Mouse (Mus musculus) CH12.LX (cell line): ENCODE data around the gene Gm8439. TPM values are rescaled to one million over a fixed set of nuclear protein-coding genes. Genes with fewer than 3 reads are reported as not detected.

Source experiments
- DNase-seq: peaks from one replicate; pipeline ENCODE4 v3.0.0-alpha.2; 2013; ENCODE audit errors: extremely low read depth
- H3K27ac ChIP-seq: 2 replicates; pipeline ENCODE4 v1.5.1; 2012; ENCODE audit warnings: low read depth, mild to moderate bottlenecking, control low read depth, moderate library complexity; ENCODE audit not compliant: insufficient read depth
- H3K27me3 ChIP-seq: replicated peaks from 2 replicates; pipeline ENCODE3; 2012; ENCODE audit warnings: inconsistent platforms
- H3K36me3 ChIP-seq, 2 experiments: replicated peaks in 1 of 2; 2 replicates each; pipeline versions ENCODE3 to v1.6.1; 2012; ENCODE audit warnings: inconsistent platforms in 1 of 2, low read length in 1 of 2, mild to moderate bottlenecking in 1 of 2, mixed read lengths in 1 of 2, moderate library complexity in 1 of 2; ENCODE audit not compliant: control insufficient read depth in 1 of 2, insufficient read depth in 1 of 2
- H3K4me1 ChIP-seq, 2 experiments: 2 replicates each; pipeline ENCODE4 v1.6.1; 2012; ENCODE audit warnings: inconsistent platforms in 1 of 2, moderate library complexity in 1 of 2; ENCODE audit not compliant: insufficient read depth in 2 of 2, control insufficient read depth in 1 of 2
- H3K4me2 ChIP-seq: 2 replicates; pipeline ENCODE4 v1.6.1; 2012; ENCODE audit warnings: low read depth, mild to moderate bottlenecking, control low read depth; ENCODE audit not compliant: poor library complexity, insufficient read depth, severe bottlenecking
- H3K4me3 ChIP-seq, 3 experiments: fragments of 150-350 bp in 1 of 3; sonication (generic) in 1 of 3; replicated peaks in 1 of 3; 2 replicates each; pipeline versions ENCODE3 to v1.5.1; 2011 to 2012; ENCODE audit warnings: low read depth in 2 of 3, low read length in 2 of 3, mild to moderate bottlenecking in 2 of 3, moderate library complexity in 2 of 3, control low read depth in 1 of 3, improper control_type of control experiment in 1 of 3, inconsistent platforms in 1 of 3, mixed read lengths in 1 of 3; ENCODE audit not compliant: poor library complexity in 1 of 3
- H3K79me2 ChIP-seq: replicated peaks from 2 replicates; pipeline ENCODE4 v1.6.1; 2012; ENCODE audit warnings: mild to moderate bottlenecking, moderate library complexity; ENCODE audit not compliant: control insufficient read depth, poor library complexity, insufficient read depth, severe bottlenecking; ENCODE audit errors: extremely low read depth
- H3K9ac ChIP-seq: 2 replicates; pipeline ENCODE4 v1.6.1; 2012; ENCODE audit warnings: low read depth, mild to moderate bottlenecking, control low read depth, moderate library complexity; ENCODE audit not compliant: insufficient read depth
- H3K9me3 ChIP-seq: replicated peaks from 2 replicates; pipeline ENCODE3; 2012; ENCODE audit warnings: low read length, inconsistent platforms, mixed read lengths
- BHLHE40 ChIP-seq: IDR thresholded peaks from 2 replicates; pipeline ENCODE4 v1.6.1; 2011; ENCODE audit warnings: mild to moderate bottlenecking, low read depth, low read length, improper control_type of control experiment
- CHD1 ChIP-seq: IDR thresholded peaks from 2 replicates; pipeline ENCODE4 v1.6.1; 2012; ENCODE audit warnings: low read depth, low read length, improper control_type of control experiment, inconsistent platforms
- CHD2 ChIP-seq: IDR thresholded peaks from 2 replicates; pipeline ENCODE4 v1.6.1; 2011; ENCODE audit warnings: low read length, improper control_type of control experiment
- CTCF ChIP-seq, 2 experiments: IDR thresholded peaks in 1 of 2; conservative IDR thresholded peaks in 1 of 2; 2 replicates each; pipeline ENCODE4 v1.5.1; 2011 to 2012; ENCODE audit warnings: low read depth in 2 of 2, low read length in 2 of 2, improper control_type of control experiment in 1 of 2, inconsistent platforms in 1 of 2, mild to moderate bottlenecking in 1 of 2, moderate library complexity in 1 of 2
- ELF1 ChIP-seq: IDR thresholded peaks from 2 replicates; pipeline ENCODE4 v1.6.1; 2014; ENCODE audit warnings: low read depth, mild to moderate bottlenecking, inconsistent platforms, low read length, improper control_type of control experiment
- EP300 ChIP-seq: IDR thresholded peaks from 2 replicates; pipeline ENCODE4 v1.6.1; 2011; ENCODE audit warnings: low read length, improper control_type of control experiment
- ETS1 ChIP-seq: conservative IDR thresholded peaks from 2 replicates; pipeline ENCODE4 v1.6.1; 2012; ENCODE audit warnings: low read depth, mild to moderate bottlenecking, inconsistent platforms, low read length, improper control_type of control experiment, moderate library complexity
- HCFC1 ChIP-seq: IDR thresholded peaks from 2 replicates; pipeline ENCODE4 v1.6.1; 2012; ENCODE audit warnings: low read depth, mild to moderate bottlenecking, inconsistent platforms, low read length, improper control_type of control experiment
- JUN ChIP-seq: IDR thresholded peaks from 2 replicates; pipeline ENCODE4 v1.6.1; 2011; ENCODE audit warnings: low read depth, mild to moderate bottlenecking, low read length, improper control_type of control experiment, moderate library complexity; ENCODE audit not compliant: insufficient read depth
- JUND ChIP-seq: conservative IDR thresholded peaks from 2 replicates; pipeline ENCODE4 v1.6.1; 2011; ENCODE audit warnings: low read depth, low read length, improper control_type of control experiment
- KAT2A ChIP-seq: IDR thresholded peaks from 2 replicates; pipeline ENCODE4 v1.6.1; 2012; ENCODE audit warnings: low read length, improper control_type of control experiment, inconsistent platforms; ENCODE audit not compliant: insufficient replicate concordance
- MAFK ChIP-seq: IDR thresholded peaks from 2 replicates; pipeline ENCODE4 v1.6.1; 2011; ENCODE audit warnings: low read length, improper control_type of control experiment; ENCODE audit not compliant: insufficient replicate concordance
- MEF2A ChIP-seq: IDR thresholded peaks from 2 replicates; pipeline ENCODE4 v1.6.1; 2014; ENCODE audit warnings: low read depth, mild to moderate bottlenecking, inconsistent platforms, low read length, improper control_type of control experiment, borderline replicate concordance
- MXI1 ChIP-seq: IDR thresholded peaks from 2 replicates; pipeline ENCODE4 v1.6.1; 2011; ENCODE audit warnings: mild to moderate bottlenecking, low read depth, low read length, improper control_type of control experiment
- MYC ChIP-seq: IDR thresholded peaks from 2 replicates; pipeline ENCODE4 v1.6.1; 2011; ENCODE audit warnings: low read depth, mild to moderate bottlenecking, improper control_type of control experiment, low read length
- PAX5 ChIP-seq: IDR thresholded peaks from 2 replicates; pipeline ENCODE4 v1.6.1; 2012; ENCODE audit warnings: low read length, inconsistent platforms, mixed read lengths
- POLR2A ChIP-seq: IDR thresholded peaks from 2 replicates; pipeline ENCODE4 v1.6.1; 2011; ENCODE audit warnings: low read depth, mild to moderate bottlenecking, improper control_type of control experiment, low read length
- TBP ChIP-seq: conservative IDR thresholded peaks from 2 replicates; pipeline ENCODE4 v1.6.1; 2011; ENCODE audit warnings: low read depth, low read length, improper control_type of control experiment
- USF1 ChIP-seq: IDR thresholded peaks from 2 replicates; pipeline ENCODE4 v1.6.1; 2014; ENCODE audit warnings: low read depth, mild to moderate bottlenecking, inconsistent platforms, low read length, improper control_type of control experiment
- USF2 ChIP-seq: conservative IDR thresholded peaks from 2 replicates; pipeline ENCODE4 v1.6.1; 2011; ENCODE audit warnings: low read depth, low read length, improper control_type of control experiment
- ZKSCAN1 ChIP-seq: IDR thresholded peaks from 2 replicates; pipeline ENCODE4 v1.6.1; 2012; ENCODE audit warnings: low read depth, inconsistent platforms, low read length, improper control_type of control experiment, borderline replicate concordance
- ZMIZ1 ChIP-seq: IDR thresholded peaks from 2 replicates; pipeline ENCODE4 v1.6.1; 2012; ENCODE audit warnings: low read depth, mild to moderate bottlenecking, inconsistent platforms, low read length, improper control_type of control experiment
- ZNF384 ChIP-seq: IDR thresholded peaks from 2 replicates; pipeline ENCODE4 v1.6.1; 2012; ENCODE audit warnings: low read depth, low read length, improper control_type of control experiment, inconsistent platforms
- dilution Hi-C: fragments of 300-500 bp; cut with MboI; formaldehyde crosslinking; loops from 2 replicates; pipeline ENCODE4 v1.14.3; 2020; ENCODE audit warnings: low sequenced_read_pairs; ENCODE audit not compliant: extremely low pct_unique_long_range_greater_than_20kb, extremely low pct_ligation_motif_present
- in situ Hi-C: fragments of 300-500 bp; cut with MboI; formaldehyde crosslinking; loops from 3 replicates; pipeline ENCODE4 v1.14.3; 2019; ENCODE audit warnings: low sequenced_read_pairs, low pct_ligation_motif_present, low pct_unique_long_range_greater_than_20kb, mixed read lengths
- polyA plus RNA-seq: library from polyadenylated mRNA; unstranded; fragments of >175 nt; gene quantifications from 2 replicates; pipeline ENCODE4 v1.2.1, GENCODE M21; 2012; ENCODE audit warnings: low read depth; ENCODE audit not compliant: insufficient read length
- total RNA-seq, 2 experiments: library from RNA; depleted of rRNA; stranded (reverse); fragments of 300-350 nt in 1 of 2; fragments of >200 nt in 1 of 2; gene quantifications; 2 replicates each; pipeline ENCODE4 v1.2.3; 2012 to 2014

Gene Gm8439
- total and polyA plus RNA-seq, 3 experiments, result not detected

- TF ChIP-seq ZNF384 (no peak), ZMIZ1 (no peak), PAX5 (no peak), ELF1 (no peak), HCFC1 (no peak), ETS1 (no peak), TBP (no peak), USF1 (no peak), JUN (no peak), CHD1 (no peak), KAT2A (no peak), MYC (no peak)
- no peak overlapping the region for H3K9ac ChIP-seq
- dilution Hi-C loops, result no loop called here
- H3K27ac ChIP-seq, result no peak overlapping the region
- no peaks in the 10 kb centered on the region for H3K27me3 ChIP-seq
- no peaks in the 10 kb centered on the region for H3K9me3 ChIP-seq
- H3K4me2 ChIP-seq, result no peak overlapping the region
- H3K36me3 ChIP-seq, result no peaks in the 10 kb centered on the region
- no peak for DNase-seq
- in situ Hi-C loops, result no loop called here
- H3K4me1 ChIP-seq, result peaks cover 5 to 17% of the 10 kb centered on the region in 2 experiments; a peak in 3 of 4 replicates
- H3K4me3 ChIP-seq, result no peak overlapping the region
- H3K79me2 ChIP-seq, result no peaks in the 10 kb centered on the region
Observed at GRCm38 (mm10) chr4:120613691-120614329, 25.3 kb downstream of the Gm8439 start.

DNA sequence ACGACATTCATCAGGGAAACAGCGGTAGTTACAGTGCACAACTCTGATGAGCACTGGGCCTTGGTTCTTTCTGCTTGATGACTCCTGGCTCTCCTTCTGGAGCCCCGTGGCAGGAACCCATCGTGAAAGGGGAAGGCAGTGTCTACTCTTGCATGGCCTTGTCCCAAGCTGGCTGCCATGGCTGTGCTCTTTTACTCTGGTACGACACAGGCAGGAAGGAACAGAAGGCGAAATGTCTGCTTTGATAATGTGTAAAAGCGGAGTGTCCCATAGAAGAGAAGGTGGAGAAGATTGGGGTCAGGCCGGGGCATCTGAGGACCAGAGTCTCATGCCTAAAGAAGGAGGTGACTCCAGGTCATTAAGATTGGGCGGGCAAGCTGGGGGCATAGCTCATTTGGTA lies 26.1 kb downstream of the Gm8439 start:
- in situ Hi-C loops, result no loop called here

GRCm38 (mm10) chr4:120615528-120616081 lies 27.1 kb downstream of the Gm8439 start:
- dilution Hi-C loops, result no loop called here
- Histone ChIP-seq H3K9ac (no peak overlapping the region), H3K36me3 (no peaks in the 10 kb centered on the region), H3K27me3 (peaks cover 3% of the 10 kb centered on the region)
- TF ChIP-seq MEF2A (no peak), BHLHE40 (no peak), MXI1 (no peak), JUN (no peak), CTCF (conservative IDR thresholded peaks at IDR 0.05 in 1 of 2, IDR thresholded peaks at IDR 0.05 in 1 of 2; ENCODE audit: low read depth in 2 of 2, low read length in 2 of 2) (no peak), MAFK (no peak), CHD2 (no peak), ZKSCAN1 (no peak), ZMIZ1 (no peak), USF2 (no peak), JUND (no peak)
- TF ChIP-seq, all 38 proteins: peak for 0
- Histone ChIP-seq H3K79me2 (no peaks in the 10 kb centered on the region), H3K4me2 (no peak overlapping the region), H3K27ac (no peak overlapping the region), H3K9me3 (no peaks in the 10 kb centered on the region), H3K4me3 (no peak overlapping the region), H3K4me1 (peaks cover 5 to 17% of the 10 kb centered on the region in 2 experiments; a peak in 3 of 4 replicates)
- in situ Hi-C loops, result no loop called here
- no peak for DNase-seq

More for the DNA sequence above, 26.1 kb downstream of the Gm8439 start:
- Histone ChIP-seq H3K27me3 (peaks cover 3% of the 10 kb centered on the region), H3K36me3 (no peaks in the 10 kb centered on the region), H3K9ac (no peak overlapping the region), H3K4me2 (no peak overlapping the region), H3K9me3 (no peaks in the 10 kb centered on the region), H3K27ac (no peak overlapping the region), H3K4me3 (no peak overlapping the region), H3K79me2 (no peaks in the 10 kb centered on the region), H3K4me1 (peaks cover 5 to 17% of the 10 kb centered on the region in 2 experiments; a peak in 3 of 4 replicates)
- DNase-seq, result no peak
- TF ChIP-seq EP300 (no peak), POLR2A (no peak)
- dilution Hi-C loops, result no loop called here
